Mouse (Mus musculus) cerebellum, adult 9-11 months (tissue): ENCODE results near the gene Grm1.

Source experiments
- DNase-seq: peaks from one replicate; pipeline ENCODE4 v3.0.0; 2022

The Grm1 gene

GRCm38 (mm10) chr10:10827308-10827707, 254.8 kb downstream of the Grm1 start:
- no peak for DNase-seq

- DNase-seq = no peak
Observed at GRCm38 (mm10) chr10:10818061-10818460, 264.1 kb downstream of the Grm1 start.

GRCm38 (mm10) chr10:10814631-10815216, 267.4 kb downstream of the Grm1 start:
- DNase-seq = no peak

GRCm38 (mm10) chr10:10812750-10813711, 269.1 kb downstream of the Grm1 start:
- peak; percentile 91 for DNase-seq

GRCm38 (mm10) chr10:10809777-10810176, 272.4 kb downstream of the Grm1 start:
- no peak for DNase-seq

GRCm38 (mm10) chr10:10795321-10795720, 286.8 kb downstream of the Grm1 start:
- DNase-seq = no peak

- peak; percentile 77 for DNase-seq
Observed at GRCm38 (mm10) chr10:10790458-10790857, 291.7 kb downstream of the Grm1 start.

- DNase-seq = no peak
Observed at GRCm38 (mm10) chr10:10789967-10790366, 292.2 kb downstream of the Grm1 start.

GRCm38 (mm10) chr10:10787906-10788416, 294.2 kb downstream of the Grm1 start:
- no peak for DNase-seq

GRCm38 (mm10) chr10:10785122-10785521, 297.0 kb downstream of the Grm1 start:
- DNase-seq = no peak

GRCm38 (mm10) chr10:10774827-10775226, 307.3 kb downstream of the Grm1 start:
- no peak for DNase-seq

- no peak for DNase-seq
Observed at GRCm38 (mm10) chr10:10763015-10763414, 319.1 kb downstream of the Grm1 start.

- DNase-seq = no peak
Observed at GRCm38 (mm10) chr10:10761274-10761673, 320.9 kb downstream of the Grm1 start.

GRCm38 (mm10) chr10:10760801-10761200, 321.4 kb downstream of the Grm1 start:
- no peak for DNase-seq

GRCm38 (mm10) chr10:10751033-10751432, 331.1 kb downstream of the Grm1 start:
- DNase-seq = no peak

GRCm38 (mm10) chr10:10744097-10744496, 338.1 kb downstream of the Grm1 start:
- DNase-seq = no peak

GRCm38 (mm10) chr10:10742172-10742571, 340.0 kb downstream of the Grm1 start:
- no peak for DNase-seq

GRCm38 (mm10) chr10:10741314-10741713, 340.8 kb downstream of the Grm1 start:
- DNase-seq = no peak

GRCm38 (mm10) chr10:10740729-10741128, 341.4 kb downstream of the Grm1 start:
- no peak for DNase-seq

- no peak for DNase-seq
Observed at GRCm38 (mm10) chr10:10737041-10737681, 345.0 kb downstream of the Grm1 start.

GRCm38 (mm10) chr10:10734561-10734960, 347.6 kb downstream of the Grm1 start:
- DNase-seq = peak; percentile 46

- DNase-seq = no peak
Observed at GRCm38 (mm10) chr10:10733092-10733491, 349.1 kb downstream of the Grm1 start.

GRCm38 (mm10) chr10:10726501-10726900, 355.7 kb downstream of the Grm1 start:
- DNase-seq = no peak
